Mouse (Mus musculus): ENCODE results near the gene Tbc1d8.

- TF ChIP-seq CTCF (IDR thresholded peaks at IDR 0.05; ENCODE audit: low read depth) = no peak
- no peak for TF ChIP-seq EP300 (optimal IDR thresholded peaks at IDR 0.05)
These were observed 23.8 kb downstream of the Tbc1d8 start for GRCm38 (mm10) chr1:39454783-39455175.
